Mouse (Mus musculus) ES-Bruce4 (cell line): ENCODE data around the gene Kpna2.

Experiments
- CTCF ChIP-seq: IDR thresholded peaks from one replicate; pipeline ENCODE4 v1.8.1; 2011; ENCODE audit warnings: low read depth, low read length
- EP300 ChIP-seq: IDR thresholded peaks from 2 replicates; pipeline ENCODE4 v1.6.1; 2011; ENCODE audit warnings: low read depth, low read length; ENCODE audit not compliant: insufficient read depth
- POLR2A ChIP-seq: IDR thresholded peaks from one replicate; pipeline ENCODE4 v1.8.1; 2011; ENCODE audit warnings: low read length; ENCODE audit not compliant: insufficient read depth

- TF ChIP-seq CTCF (no peak), POLR2A (no peak), EP300 (no peak)
Observed at GRCm38 (mm10) chr11:106997976-106998375, 1.4 kb downstream of the Kpna2 start.
